Mouse (Mus musculus): ENCODE measurements around the gene Tjp3. TPM values are rescaled to one million over a fixed set of nuclear protein-coding genes. Genes with fewer than 3 reads are reported as not detected.

Gene Tjp3
- polyA plus RNA-seq, 1 experiment, result 42.7 TPM

GRCm38 (mm10) chr10:81254886-81255285, 36.5 kb downstream of the Tjp3 start:
- no peaks in the 10 kb centered on the region for H3K36me3 ChIP-seq (ENCODE audit: control insufficient read depth, insufficient read depth, low read length, poor library complexity, severe bottlenecking)
- no peak overlapping the region for H3K27ac ChIP-seq (ENCODE audit: insufficient read depth, low read length)
- peaks cover 4% of the 10 kb centered on the region for H3K4me1 ChIP-seq (ENCODE audit: control insufficient read depth, insufficient read depth, low read length)
- TF ChIP-seq EP300 (IDR thresholded peaks at IDR 0.05; ENCODE audit: insufficient read depth, low read depth, low read length) (no peak), CTCF (IDR thresholded peaks at IDR 0.05; ENCODE audit: low read depth, low read length) (no peak), POLR2A (IDR thresholded peaks at IDR 0.05; ENCODE audit: insufficient read depth, low read length) (no peak)
- no peak overlapping the region for H3K4me3 ChIP-seq (ENCODE audit: low read depth, low read length)
- no peak overlapping the region for H3K9ac ChIP-seq (ENCODE audit: low read depth, poor library complexity, severe bottlenecking)
- H3K27me3 ChIP-seq (ENCODE audit: control insufficient read depth, insufficient read depth, low read length, poor library complexity, severe bottlenecking), result no peaks in the 10 kb centered on the region
- no peaks in the 10 kb centered on the region for H3K9me3 ChIP-seq (replicated peaks; ENCODE audit: control insufficient read depth, insufficient read depth, low read length, poor library complexity, severe bottlenecking)

GRCm38 (mm10) chr10:81252424-81253419, 38.7 kb downstream of the Tjp3 start, which contains the start of gene Matk:
Matk (plus strand) TSS chr10:81252935.
- Histone ChIP-seq H3K27me3 (ENCODE audit: control insufficient read depth, insufficient read depth, low read length, poor library complexity, severe bottlenecking) (no peaks in the 10 kb centered on the region), H3K36me3 (ENCODE audit: control insufficient read depth, insufficient read depth, low read length, poor library complexity, severe bottlenecking) (no peaks in the 10 kb centered on the region), H3K9ac (ENCODE audit: low read depth, poor library complexity, severe bottlenecking) (no peak within 1 kb of the TSS), H3K4me1 (ENCODE audit: control insufficient read depth, insufficient read depth, low read length) (peaks cover 4% of the 10 kb centered on the region), H3K4me3 (ENCODE audit: low read depth, low read length) (peak within 1 kb of the TSS; percentile 19; the same call in 1 of the 2 replicates), H3K9me3 (replicated peaks; ENCODE audit: control insufficient read depth, insufficient read depth, low read length, poor library complexity, severe bottlenecking) (no peaks in the 10 kb centered on the region), H3K27ac (ENCODE audit: insufficient read depth, low read length) (no peak within 1 kb of the TSS)
- TF ChIP-seq POLR2A (IDR thresholded peaks at IDR 0.05; ENCODE audit: insufficient read depth, low read length) (no peak), EP300 (IDR thresholded peaks at IDR 0.05; ENCODE audit: insufficient read depth, low read depth, low read length) (no peak), CTCF (IDR thresholded peaks at IDR 0.05; ENCODE audit: low read depth, low read length) (no peak)

GRCm38 (mm10) chr10:81249442-81249841, 41.9 kb downstream of the Tjp3 start:
- Histone ChIP-seq H3K27ac (ENCODE audit: insufficient read depth, low read length) (no peak overlapping the region), H3K36me3 (ENCODE audit: control insufficient read depth, insufficient read depth, low read length, poor library complexity, severe bottlenecking) (no peaks in the 10 kb centered on the region), H3K4me1 (ENCODE audit: control insufficient read depth, insufficient read depth, low read length) (peaks cover 5% of the 10 kb centered on the region), H3K4me3 (ENCODE audit: low read depth, low read length) (no peak overlapping the region), H3K9me3 (replicated peaks; ENCODE audit: control insufficient read depth, insufficient read depth, low read length, poor library complexity, severe bottlenecking) (no peaks in the 10 kb centered on the region), H3K27me3 (ENCODE audit: control insufficient read depth, insufficient read depth, low read length, poor library complexity, severe bottlenecking) (no peaks in the 10 kb centered on the region), H3K9ac (ENCODE audit: low read depth, poor library complexity, severe bottlenecking) (no peak overlapping the region)
- no peak for TF ChIP-seq EP300 (IDR thresholded peaks at IDR 0.05; ENCODE audit: insufficient read depth, low read depth, low read length)
- no peak for TF ChIP-seq POLR2A (IDR thresholded peaks at IDR 0.05; ENCODE audit: insufficient read depth, low read length)
- TF ChIP-seq CTCF (IDR thresholded peaks at IDR 0.05; ENCODE audit: low read depth, low read length), result no peak

GRCm38 (mm10) chr10:81247804-81248203, 43.6 kb downstream of the Tjp3 start:
- H3K9ac ChIP-seq (ENCODE audit: low read depth, poor library complexity, severe bottlenecking), result no peak overlapping the region
- no peaks in the 10 kb centered on the region for H3K9me3 ChIP-seq (replicated peaks; ENCODE audit: control insufficient read depth, insufficient read depth, low read length, poor library complexity, severe bottlenecking)
- no peak overlapping the region for H3K4me3 ChIP-seq (ENCODE audit: low read depth, low read length)
- no peaks in the 10 kb centered on the region for H3K27me3 ChIP-seq (ENCODE audit: control insufficient read depth, insufficient read depth, low read length, poor library complexity, severe bottlenecking)
- peaks cover 5% of the 10 kb centered on the region for H3K4me1 ChIP-seq (ENCODE audit: control insufficient read depth, insufficient read depth, low read length)
- no peaks in the 10 kb centered on the region for H3K36me3 ChIP-seq (ENCODE audit: control insufficient read depth, insufficient read depth, low read length, poor library complexity, severe bottlenecking)
- no peak overlapping the region for H3K27ac ChIP-seq (ENCODE audit: insufficient read depth, low read length)
- TF ChIP-seq POLR2A (IDR thresholded peaks at IDR 0.05; ENCODE audit: insufficient read depth, low read length) (no peak), CTCF (IDR thresholded peaks at IDR 0.05; ENCODE audit: low read depth, low read length) (no peak), EP300 (IDR thresholded peaks at IDR 0.05; ENCODE audit: insufficient read depth, low read depth, low read length) (no peak)

- peaks cover 1% of the 10 kb centered on the region for H3K4me1 ChIP-seq (ENCODE audit: control insufficient read depth, insufficient read depth, low read length)
- H3K9me3 ChIP-seq (replicated peaks; ENCODE audit: control insufficient read depth, insufficient read depth, low read length, poor library complexity, severe bottlenecking), result no peaks in the 10 kb centered on the region
- TF ChIP-seq EP300 (IDR thresholded peaks at IDR 0.05; ENCODE audit: insufficient read depth, low read depth, low read length), result no peak
- no peak for TF ChIP-seq POLR2A (IDR thresholded peaks at IDR 0.05; ENCODE audit: insufficient read depth, low read length)
- no peak for TF ChIP-seq CTCF (IDR thresholded peaks at IDR 0.05; ENCODE audit: low read depth, low read length)
- H3K27ac ChIP-seq (ENCODE audit: insufficient read depth, low read length), result no peak overlapping the region
- H3K4me3 ChIP-seq (ENCODE audit: low read depth, low read length), result no peak overlapping the region
- H3K9ac ChIP-seq (ENCODE audit: low read depth, poor library complexity, severe bottlenecking), result no peak overlapping the region
- no peaks in the 10 kb centered on the region for H3K36me3 ChIP-seq (ENCODE audit: control insufficient read depth, insufficient read depth, low read length, poor library complexity, severe bottlenecking)
- H3K27me3 ChIP-seq (ENCODE audit: control insufficient read depth, insufficient read depth, low read length, poor library complexity, severe bottlenecking), result no peaks in the 10 kb centered on the region
These were observed 46.2 kb downstream of the Tjp3 start for GRCm38 (mm10) chr10:81245166-81245565.

GRCm38 (mm10) chr10:81244595-81244994, 46.8 kb downstream of the Tjp3 start:
- Histone ChIP-seq H3K4me1 (ENCODE audit: control insufficient read depth, insufficient read depth, low read length) (peaks cover 1% of the 10 kb centered on the region), H3K9ac (ENCODE audit: low read depth, poor library complexity, severe bottlenecking) (no peak overlapping the region), H3K4me3 (ENCODE audit: low read depth, low read length) (no peak overlapping the region), H3K9me3 (replicated peaks; ENCODE audit: control insufficient read depth, insufficient read depth, low read length, poor library complexity, severe bottlenecking) (no peaks in the 10 kb centered on the region), H3K36me3 (ENCODE audit: control insufficient read depth, insufficient read depth, low read length, poor library complexity, severe bottlenecking) (no peaks in the 10 kb centered on the region), H3K27ac (ENCODE audit: insufficient read depth, low read length) (no peak overlapping the region), H3K27me3 (ENCODE audit: control insufficient read depth, insufficient read depth, low read length, poor library complexity, severe bottlenecking) (no peaks in the 10 kb centered on the region)
- TF ChIP-seq EP300 (IDR thresholded peaks at IDR 0.05; ENCODE audit: insufficient read depth, low read depth, low read length), result no peak

Measured in ES-Bruce4 (cell line).